Mouse (Mus musculus) frontal cortex, adult 2 months (tissue): ENCODE measurements around the gene Acadsb. TPM values are rescaled to one million over a fixed set of nuclear protein-coding genes. Genes with fewer than 3 reads are reported as not detected.

ENCODE experiments used
- DNase-seq, 2 experiments: peaks; one replicate each; pipeline ENCODE4 v3.0.0; 2022; ENCODE audit warnings: low spot score in 1 of 2; ENCODE audit errors: extremely low spot score in 1 of 2
- polyA plus RNA-seq: library from polyadenylated mRNA; depleted of rRNA; stranded (reverse); fragments of >200 nt; gene quantifications from 2 replicates; pipeline ENCODE4 v1.2.3, GENCODE M21; 2012; rRNA removed

The Acadsb gene
- polyA plus RNA-seq, 1 experiment, result 42.8 TPM

GRCm38 (mm10) chr7:131456714-131457113, 46.3 kb downstream of the Acadsb start:
- no peak for DNase-seq

GRCm38 (mm10) chr7:131465117-131465601, 54.8 kb downstream of the Acadsb start:
- DNase-seq, result no peak

GRCm38 (mm10) chr7:131465735-131466134, 55.3 kb downstream of the Acadsb start:
- DNase-seq, result no peak

GRCm38 (mm10) chr7:131467312-131467711, 56.9 kb downstream of the Acadsb start:
- no peak for DNase-seq

GRCm38 (mm10) chr7:131469506-131469905, 59.1 kb downstream of the Acadsb start:
- DNase-seq, result no peak

- DNase-seq, result no peak
Measured at GRCm38 (mm10) chr7:131471551-131471950, 61.1 kb downstream of the Acadsb start.

GRCm38 (mm10) chr7:131477140-131477539, 66.7 kb downstream of the Acadsb start:
- no peak for DNase-seq

- no peak for DNase-seq
Measured at GRCm38 (mm10) chr7:131478403-131478802, 68.0 kb downstream of the Acadsb start.

Other genes with a start within 250 kb of the Acadsb start
- 0.06 and 0.17 TPM in 2 replicates for gene 5430419D17Rik, start 236.2 kb upstream of the Acadsb start, polyA plus RNA-seq
- gene Cuzd1, start 88.3 kb upstream of the Acadsb start, polyA plus RNA-seq, result 0.23 and 0.30 TPM in 2 replicates
- gene Fam24b, start 81.1 kb upstream of the Acadsb start, polyA plus RNA-seq, result 0.14 and 0.17 TPM in 2 replicates
- not detected in 2 replicates for gene Fam24a, start 76.7 kb upstream of the Acadsb start, polyA plus RNA-seq
- gene 2310057M21Rik, start 47.8 kb upstream of the Acadsb start, polyA plus RNA-seq, result 15.3 and 17.2 TPM in 2 replicates
- gene Pstk, start 39.5 kb upstream of the Acadsb start, polyA plus RNA-seq, result 54.4 and 57.6 TPM in 2 replicates
- 15.6 and 18.5 TPM in 2 replicates for gene Ikzf5, start 80 bp upstream of the Acadsb start, polyA plus RNA-seq
- not detected in 2 replicates for gene Hmx3, start 132.3 kb downstream of the Acadsb start, polyA plus RNA-seq
- not detected in 2 replicates for gene Hmx2, start 138.2 kb downstream of the Acadsb start, polyA plus RNA-seq
- 75.0 and 75.8 TPM in 2 replicates for gene Bub3, start 149.6 kb downstream of the Acadsb start, polyA plus RNA-seq